Mouse (Mus musculus) ES-E14 (cell line): ENCODE data around the gene Fgr. TPM values are rescaled to one million over a fixed set of nuclear protein-coding genes. Genes with fewer than 3 reads are reported as not detected.

Experiments used
- DNase-seq: peaks from one replicate; pipeline ENCODE4 v3.0.0-alpha.2; 2013; ENCODE audit warnings: low read depth, low spot score
- H3K27ac ChIP-seq: 2 replicates; pipeline ENCODE4 v1.5.1; 2012; ENCODE audit warnings: low read depth, mild to moderate bottlenecking, low read length, moderate library complexity, mixed read lengths; ENCODE audit not compliant: poor library complexity, insufficient read depth, severe bottlenecking
- H3K36me3 ChIP-seq: 2 replicates; pipeline ENCODE4 v1.6.1; 2012; ENCODE audit warnings: mild to moderate bottlenecking, low read length, moderate library complexity, mixed read lengths; ENCODE audit not compliant: control insufficient read depth, poor library complexity, insufficient read depth, severe bottlenecking
- H3K4me1 ChIP-seq, 2 experiments: fragments of 150-350 bp in 1 of 2; sonication (generic) in 1 of 2; 2 replicates each; pipeline ENCODE4 v1.6.1; 2012; ENCODE audit warnings: low read length in 2 of 2, mild to moderate bottlenecking in 1 of 2, mixed read lengths in 1 of 2; ENCODE audit not compliant: control insufficient read depth in 2 of 2, insufficient read depth in 2 of 2, poor library complexity in 1 of 2
- H3K4me3 ChIP-seq, 2 experiments: fragments of 150-350 bp in 1 of 2; sonication (generic) in 1 of 2; 2 replicates each; pipeline ENCODE4 v1.5.1; 2012; ENCODE audit warnings: low read length in 2 of 2, low read depth in 1 of 2, mild to moderate bottlenecking in 1 of 2, mixed read lengths in 1 of 2; ENCODE audit not compliant: insufficient read depth in 1 of 2, poor library complexity in 1 of 2, severe bottlenecking in 1 of 2
- H3K9ac ChIP-seq: 2 replicates; pipeline ENCODE4 v1.6.1; 2012; ENCODE audit warnings: low read depth, mild to moderate bottlenecking, low read length, mixed read lengths; ENCODE audit not compliant: poor library complexity, insufficient read depth, severe bottlenecking
- H3K9me3 ChIP-seq: fragments of 150-350 bp; sonication (generic); 2 replicates; pipeline ENCODE4 v1.6.1; 2012; ENCODE audit warnings: low read depth, mild to moderate bottlenecking, low read length; ENCODE audit not compliant: control insufficient read depth, insufficient read depth
- CHD2 ChIP-seq: IDR thresholded peaks from 2 replicates; pipeline ENCODE4 v1.6.1; 2014; ENCODE audit warnings: mild to moderate bottlenecking, low read depth, low read length, inconsistent platforms
- HCFC1 ChIP-seq: IDR thresholded peaks from 2 replicates; pipeline ENCODE4 v1.6.1; 2012; ENCODE audit warnings: low read length, inconsistent platforms, borderline replicate concordance; ENCODE audit not compliant: insufficient read depth
- MAFK ChIP-seq: IDR thresholded peaks from 2 replicates; pipeline ENCODE4 v1.6.1; 2014; ENCODE audit warnings: mild to moderate bottlenecking, low read depth, low read length, inconsistent platforms; ENCODE audit not compliant: insufficient read depth
- ZC3H11A ChIP-seq: IDR thresholded peaks from 2 replicates; pipeline ENCODE4 v1.6.1; 2012; ENCODE audit warnings: low read depth, mild to moderate bottlenecking, inconsistent platforms, low read length, borderline replicate concordance
- ZNF384 ChIP-seq: IDR thresholded peaks from 2 replicates; pipeline ENCODE4 v1.6.1; 2012; ENCODE audit warnings: low read depth, low read length, inconsistent platforms
- in situ Hi-C, 2 experiments: fragments of 600-800 bp; cut with MboI; formaldehyde crosslinking; loops; one replicate each; pipeline ENCODE4 v1.15.1; 2025; ENCODE audit warnings: low sequenced_read_pairs in 2 of 2, inconsistent platforms in 1 of 2; ENCODE audit not compliant: unreplicated experiment in 2 of 2
- total RNA-seq: library from RNA; depleted of rRNA; stranded (reverse); fragments of 300-350 nt; gene quantifications from 2 replicates; pipeline ENCODE4 v1.2.3, GENCODE M21; 2012

Fgr gene
- total RNA-seq, 1 experiment = 1.8 TPM

DNA sequence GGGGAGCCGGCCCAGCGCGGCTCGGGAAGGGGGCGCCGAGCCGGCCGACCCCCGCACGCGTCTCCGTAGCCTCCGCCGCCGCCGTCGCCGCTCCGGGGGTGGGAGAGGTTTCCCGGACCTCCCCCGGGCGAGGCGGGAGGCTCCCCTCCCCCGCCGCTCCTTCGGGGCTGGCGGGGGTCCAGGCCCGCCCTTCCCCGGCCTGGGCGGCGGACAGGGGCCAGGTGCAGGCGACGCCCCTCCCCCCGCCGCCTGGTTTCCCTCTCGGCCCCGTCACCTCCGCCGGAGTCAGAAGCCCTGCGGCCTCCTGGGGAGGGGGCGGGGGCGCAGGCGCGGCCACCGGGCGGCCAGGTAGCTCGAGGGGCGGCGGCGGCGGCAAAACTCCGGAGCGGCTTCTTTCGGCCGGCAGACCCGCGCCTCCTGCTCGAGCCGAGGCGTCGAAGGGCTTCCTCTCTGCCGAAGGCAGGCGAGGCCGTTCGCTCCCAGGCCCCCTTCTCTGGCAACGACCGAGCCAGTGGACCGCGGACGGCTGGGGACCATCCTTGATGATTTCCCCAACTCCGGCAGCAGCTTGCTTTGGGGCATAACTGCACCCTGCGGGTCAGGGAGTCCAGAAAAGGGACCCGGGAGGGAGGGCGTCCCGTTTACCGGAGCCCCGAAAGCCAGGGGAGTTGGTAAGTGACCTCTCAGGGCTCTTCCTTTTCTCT, 65.4 kb downstream of the Fgr start:
- TF ChIP-seq MAFK (no peak), ZC3H11A (no peak), HCFC1 (no peak; the same call in 1 of the 2 replicates), CHD2 (no peak), ZNF384 (no peak)
- no peak for DNase-seq
- Histone ChIP-seq H3K4me3 (peak overlapping the region; percentile 81 to 95), H3K9me3 (no peaks in the 10 kb centered on the region), H3K27ac (peak overlapping the region; percentile 99), H3K36me3 (peaks cover 8% of the 10 kb centered on the region; the same call in 1 of the 2 replicates), H3K4me1 (peaks cover 12 to 21% of the 10 kb centered on the region in 2 experiments), H3K9ac (peak overlapping the region; percentile 95)
- in situ Hi-C loops = no loop called here

DNA sequence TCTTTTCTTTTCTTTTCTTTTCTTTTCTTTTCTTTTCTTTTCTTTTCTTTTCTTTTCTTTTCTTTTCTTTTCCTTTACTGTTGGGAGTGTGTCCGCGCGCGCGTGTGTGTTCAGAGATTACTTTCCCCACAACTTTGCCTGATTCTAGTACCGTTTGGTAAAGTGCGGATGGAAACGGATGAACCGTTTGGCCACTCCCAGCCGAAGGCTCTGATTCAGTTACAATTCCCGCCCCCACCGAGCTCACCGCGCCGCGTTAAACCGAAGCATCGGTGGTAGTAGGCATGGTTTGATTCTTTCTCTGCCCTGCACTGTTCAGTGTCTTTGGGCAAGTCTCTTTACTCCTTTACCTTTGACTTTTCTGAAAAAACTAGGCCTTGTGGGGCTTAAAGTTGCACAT, 65.9 kb downstream of the Fgr start:
- H3K4me1 ChIP-seq = peaks cover 12 to 22% of the 10 kb centered on the region in 2 experiments; a peak in 3 of 4 replicates
- in situ Hi-C loops = no loop called here

DNA sequence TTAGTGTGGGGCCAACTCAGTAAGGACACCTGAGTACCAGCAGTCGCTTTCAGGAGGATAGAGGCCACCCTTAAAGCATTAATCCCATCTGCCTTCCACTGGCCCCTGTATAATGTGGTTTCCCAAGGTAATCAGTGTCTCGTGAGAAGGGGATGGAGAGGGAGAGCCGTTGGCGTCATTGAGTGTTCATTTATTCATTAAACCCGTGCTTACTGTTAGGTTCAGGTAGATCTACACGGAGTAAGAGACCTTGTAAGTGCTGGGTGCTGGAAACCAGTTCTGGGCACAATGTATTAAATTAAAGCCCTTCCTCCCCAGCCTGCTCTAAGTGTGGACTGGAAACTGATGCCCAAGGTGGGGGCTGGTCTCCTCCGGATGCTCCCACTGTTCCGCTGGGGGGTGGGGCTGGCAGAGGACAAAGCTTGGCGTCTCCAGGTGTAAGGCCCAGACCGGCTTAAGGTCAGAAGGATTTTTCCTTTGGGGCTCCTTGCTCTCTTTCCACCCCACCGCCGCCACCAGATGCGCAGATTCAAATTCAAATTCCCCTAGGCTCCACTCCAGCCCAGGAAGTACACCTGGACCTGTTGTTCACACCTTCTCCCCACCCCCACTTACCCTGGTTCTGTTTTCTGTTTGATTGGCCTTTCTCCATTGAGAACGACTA, 66.5 kb downstream of the Fgr start:
- no peak for TF ChIP-seq ZNF384
- peaks cover 16 to 23% of the 10 kb centered on the region in 2 experiments for H3K4me1 ChIP-seq
- H3K36me3 ChIP-seq = peaks cover 6% of the 10 kb centered on the region; the same call in 1 of the 2 replicates
- peak overlapping the region; percentile 81 to 95 for H3K4me3 ChIP-seq
- H3K9me3 ChIP-seq = no peaks in the 10 kb centered on the region
- peak; percentile 78 for DNase-seq
- H3K27ac ChIP-seq = peak overlapping the region; percentile 97
- in situ Hi-C loops = no loop called here
- peak overlapping the region; percentile 87 for H3K9ac ChIP-seq

More for the DNA sequence above, 65.9 kb downstream of the Fgr start:
- H3K9ac ChIP-seq = peak overlapping the region; percentile 87
- H3K27ac ChIP-seq = peak overlapping the region; percentile 99
- peaks cover 6% of the 10 kb centered on the region; the same call in 1 of the 2 replicates for H3K36me3 ChIP-seq
- H3K9me3 ChIP-seq = no peaks in the 10 kb centered on the region
- TF ChIP-seq ZC3H11A = no peak
- TF ChIP-seq MAFK = no peak
- no peak for TF ChIP-seq HCFC1
- TF ChIP-seq ZNF384 = no peak
- no peak for TF ChIP-seq CHD2
- no peak for DNase-seq
- peak overlapping the region; percentile 81 to 95 for H3K4me3 ChIP-seq

DNA sequence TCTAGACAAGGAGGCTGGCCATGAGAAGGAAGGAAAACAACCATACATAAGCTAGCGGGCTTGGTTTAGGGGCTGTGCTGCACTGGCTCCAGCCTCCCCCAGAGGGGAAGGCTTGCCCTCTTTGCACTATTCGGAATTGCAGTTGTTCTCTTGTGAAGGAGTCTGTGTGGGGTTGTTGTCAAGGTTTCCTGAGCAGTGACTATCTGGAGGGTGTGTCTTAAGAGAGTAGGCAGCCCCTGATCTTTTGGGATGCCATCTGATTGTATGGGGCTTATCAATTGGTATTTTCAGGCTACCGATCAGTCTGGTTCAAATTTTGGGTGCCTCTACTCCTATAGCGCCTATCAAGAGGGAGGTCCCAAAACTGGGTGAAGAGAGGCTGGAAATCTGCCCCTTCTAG, 68.3 kb downstream of the Fgr start:
- no peak for TF ChIP-seq HCFC1
- no peak for TF ChIP-seq MAFK
- no peak for TF ChIP-seq ZC3H11A
- TF ChIP-seq CHD2 = no peak
- no peak for TF ChIP-seq ZNF384
- peaks cover 20 to 39% of the 10 kb centered on the region in 2 experiments for H3K4me1 ChIP-seq
- H3K9ac ChIP-seq = peak overlapping the region; percentile 4; the same call in 1 of the 2 replicates
- H3K4me3 ChIP-seq = peak overlapping the region; percentile 81 to 95
- no peak for DNase-seq
- peaks cover 11% of the 10 kb centered on the region; the same call in 1 of the 2 replicates for H3K36me3 ChIP-seq
- in situ Hi-C loops = no loop called here
- H3K9me3 ChIP-seq = no peaks in the 10 kb centered on the region
- H3K27ac ChIP-seq = peak overlapping the region; percentile 97; the same call in 1 of the 2 replicates
